Mouse (Mus musculus) embryonic facial prominence, embryonic 10.5 days (tissue): Measurements from ENCODE around the gene Otog. TPM values are rescaled to one million over a fixed set of nuclear protein-coding genes. Genes with fewer than 3 reads are reported as not detected.

Experiments
- DNase-seq: peaks from one replicate; pipeline ENCODE4 v3.0.0-alpha.2; 2017; ENCODE audit warnings: low spot score
- H3K27ac ChIP-seq: fragments of 300-500 bp; sonication (generic); replicated peaks from 2 replicates; pipeline ENCODE4 v1.5.1; 2016; ENCODE audit warnings: mild to moderate bottlenecking
- H3K27me3 ChIP-seq: fragments of 300-500 bp; sonication (generic); replicated peaks from 2 replicates; pipeline ENCODE4 v1.6.1; 2016; ENCODE audit warnings: low read depth, mild to moderate bottlenecking; ENCODE audit not compliant: poor library complexity, severe bottlenecking
- H3K36me3 ChIP-seq: fragments of 300-500 bp; sonication (generic); replicated peaks from 2 replicates; pipeline ENCODE4 v1.6.1; 2016; ENCODE audit warnings: mild to moderate bottlenecking, moderate library complexity
- H3K4me1 ChIP-seq: fragments of 300-500 bp; sonication (generic); 2 replicates; pipeline ENCODE4 v1.6.1; 2016
- H3K4me3 ChIP-seq: fragments of 300-500 bp; sonication (generic); 2 replicates; pipeline ENCODE4 v1.5.1; 2016; ENCODE audit warnings: mild to moderate bottlenecking, moderate library complexity
- H3K9me3 ChIP-seq: fragments of 300-500 bp; sonication (generic); 2 replicates; pipeline ENCODE4 v1.6.1; 2016; ENCODE audit warnings: mild to moderate bottlenecking
- WGBS: fragments of 180-500 bp; shearing (Covaris S2); methylation state at CpG from one replicate; pipeline ENCODE4 v1.1.7; 2016; 5-methylcytosine and 5-hydroxymethylcytosine counted together
- polyA plus RNA-seq: library from polyadenylated mRNA; unstranded; fragments of >200 nt; fragmentation: Nextera tagmentation; extraction: Ambion mirVana; gene quantifications from 2 replicates; pipeline ENCODE4 v1.2.1, GENCODE M21; 2016

Otog gene
- polyA plus RNA-seq: 0.14 and 0.38 TPM in 2 replicates

- Histone ChIP-seq H3K9me3 (no peaks in the 10 kb centered on the region), H3K27ac (peak within 1 kb of the TSS; percentile 30), H3K4me1 (peaks cover 34% of the 10 kb centered on the region), H3K27me3 (peaks cover 17% of the 10 kb centered on the region; the same call in 1 of the 2 replicates), H3K4me3 (no peak within 1 kb of the TSS), H3K36me3 (no peaks in the 10 kb centered on the region)
- no peak for DNase-seq
- 32% methylated on average over 2 of the region's 2 CpGs for WGBS
Observed at GRCm38 (mm10) chr7:46240696-46241095, at the start of gene Otog. Gene Otog (plus strand): TSS chr7:46240987.

GRCm38 (mm10) chr7:46195356-46195755, 45.4 kb upstream of the Otog start:
- H3K9me3 ChIP-seq: no peaks in the 10 kb centered on the region
- 80% methylated on average over 5 of the region's 5 CpGs for WGBS
- peaks cover 4% of the 10 kb centered on the region; the same call in 1 of the 2 replicates for H3K4me1 ChIP-seq
- no peak overlapping the region for H3K4me3 ChIP-seq
- H3K36me3 ChIP-seq: no peaks in the 10 kb centered on the region
- H3K27me3 ChIP-seq: 0 out of 2 replicates have a peak, but pooled peaks cover 4% of the 10 kb centered on the region
- no peak overlapping the region for H3K27ac ChIP-seq
- no peak for DNase-seq

- 65% methylated on average over 6 of the region's 6 CpGs for WGBS
- no peak overlapping the region for H3K27ac ChIP-seq
- H3K4me3 ChIP-seq: no peak overlapping the region
- H3K9me3 ChIP-seq: no peaks in the 10 kb centered on the region
- no peak for DNase-seq
- peaks cover 37% of the 10 kb centered on the region for H3K4me1 ChIP-seq
- H3K27me3 ChIP-seq: 0 out of 2 replicates have a peak, but pooled peaks cover 7% of the 10 kb centered on the region
- H3K36me3 ChIP-seq: no peaks in the 10 kb centered on the region
Observed at GRCm38 (mm10) chr7:46200021-46200420, 40.8 kb upstream of the Otog start.

- no peaks in the 10 kb centered on the region for H3K36me3 ChIP-seq
- H3K4me3 ChIP-seq: peak overlapping the region; percentile 41
- DNase-seq: peak; percentile 78
- H3K9me3 ChIP-seq: no peaks in the 10 kb centered on the region
- H3K27ac ChIP-seq: peak overlapping the region; percentile 75
- H3K27me3 ChIP-seq: 0 out of 2 replicates have a peak, but pooled peaks cover 7% of the 10 kb centered on the region
- WGBS: 10% methylated on average over 14 of the region's 14 CpGs
- H3K4me1 ChIP-seq: peaks cover 37% of the 10 kb centered on the region
Observed at GRCm38 (mm10) chr7:46201649-46202048, 39.1 kb upstream of the Otog start.

GRCm38 (mm10) chr7:46204046-46204471, 36.7 kb upstream of the Otog start:
- peak; percentile 68 for DNase-seq
- no peak overlapping the region for H3K27ac ChIP-seq
- peaks cover 37% of the 10 kb centered on the region for H3K4me1 ChIP-seq
- H3K9me3 ChIP-seq: no peaks in the 10 kb centered on the region
- 0 out of 2 replicates have a peak, but pooled peaks cover 7% of the 10 kb centered on the region for H3K27me3 ChIP-seq
- WGBS: 38% methylated on average over 11 of the region's 11 CpGs
- H3K4me3 ChIP-seq: no peak overlapping the region
- H3K36me3 ChIP-seq: no peaks in the 10 kb centered on the region

GRCm38 (mm10) chr7:46204775-46205174, 36.0 kb upstream of the Otog start:
- no peaks in the 10 kb centered on the region for H3K9me3 ChIP-seq
- H3K27me3 ChIP-seq: 0 out of 2 replicates have a peak, but pooled peaks cover 6% of the 10 kb centered on the region
- no peak for DNase-seq
- peaks cover 34% of the 10 kb centered on the region for H3K4me1 ChIP-seq
- H3K36me3 ChIP-seq: no peaks in the 10 kb centered on the region
- H3K27ac ChIP-seq: no peak overlapping the region
- H3K4me3 ChIP-seq: no peak overlapping the region
- WGBS: 82% methylated on average over 6 of the region's 6 CpGs

GRCm38 (mm10) chr7:46208131-46208530, 32.7 kb upstream of the Otog start:
- Histone ChIP-seq H3K27ac (no peak overlapping the region), H3K4me1 (peaks cover 13% of the 10 kb centered on the region; the same call in 1 of the 2 replicates), H3K4me3 (no peak overlapping the region), H3K27me3 (no peaks in the 10 kb centered on the region), H3K36me3 (no peaks in the 10 kb centered on the region), H3K9me3 (no peaks in the 10 kb centered on the region)
- no peak for DNase-seq
- WGBS: 94% methylated on average over 8 of the region's 8 CpGs

GRCm38 (mm10) chr7:46210276-46210675, 30.5 kb upstream of the Otog start:
- H3K9me3 ChIP-seq: no peaks in the 10 kb centered on the region
- no peak for DNase-seq
- H3K27ac ChIP-seq: no peak overlapping the region
- WGBS: 83% methylated on average over 6 of the region's 6 CpGs
- no peak overlapping the region for H3K4me3 ChIP-seq
- 0 out of 2 replicates have a peak, but pooled peaks cover 3% of the 10 kb centered on the region for H3K4me1 ChIP-seq
- H3K36me3 ChIP-seq: no peaks in the 10 kb centered on the region
- H3K27me3 ChIP-seq: no peaks in the 10 kb centered on the region

- peaks cover 16% of the 10 kb centered on the region for H3K27me3 ChIP-seq
- H3K27ac ChIP-seq: no peak overlapping the region
- H3K4me1 ChIP-seq: peaks cover 8% of the 10 kb centered on the region
- no peaks in the 10 kb centered on the region for H3K36me3 ChIP-seq
- no peaks in the 10 kb centered on the region for H3K9me3 ChIP-seq
- no peak overlapping the region for H3K4me3 ChIP-seq
- 63% methylated on average over 2 of the region's 2 CpGs for WGBS
- DNase-seq: no peak
Observed at GRCm38 (mm10) chr7:46216481-46216880, 24.3 kb upstream of the Otog start.

GRCm38 (mm10) chr7:46218415-46218814, 22.4 kb upstream of the Otog start:
- Histone ChIP-seq H3K27me3 (peaks cover 16% of the 10 kb centered on the region), H3K27ac (no peak overlapping the region), H3K4me1 (peaks cover 8% of the 10 kb centered on the region), H3K9me3 (no peaks in the 10 kb centered on the region), H3K36me3 (no peaks in the 10 kb centered on the region), H3K4me3 (no peak overlapping the region)
- 9% methylated on average over 11 of the region's 11 CpGs for WGBS
- peak; percentile 63 for DNase-seq

- Histone ChIP-seq H3K27me3 (peaks cover 16% of the 10 kb centered on the region), H3K4me3 (no peak overlapping the region), H3K9me3 (no peaks in the 10 kb centered on the region), H3K4me1 (peaks cover 8% of the 10 kb centered on the region), H3K36me3 (no peaks in the 10 kb centered on the region), H3K27ac (no peak overlapping the region)
- no peak for DNase-seq
- 75% methylated on average over 8 of the region's 8 CpGs for WGBS
Observed at GRCm38 (mm10) chr7:46220591-46221129, 20.1 kb upstream of the Otog start.

GRCm38 (mm10) chr7:46226253-46226652, 14.5 kb upstream of the Otog start:
- peaks cover 22% of the 10 kb centered on the region for H3K4me1 ChIP-seq
- peak; percentile 76 for DNase-seq
- 30% methylated on average over 7 of the region's 7 CpGs for WGBS
- H3K27me3 ChIP-seq: 0 out of 2 replicates have a peak, but pooled peaks cover 10% of the 10 kb centered on the region
- H3K4me3 ChIP-seq: no peak overlapping the region
- no peaks in the 10 kb centered on the region for H3K9me3 ChIP-seq
- no peak overlapping the region for H3K27ac ChIP-seq
- H3K36me3 ChIP-seq: no peaks in the 10 kb centered on the region

- Histone ChIP-seq H3K36me3 (no peaks in the 10 kb centered on the region), H3K27me3 (0 out of 2 replicates have a peak, but pooled peaks cover 10% of the 10 kb centered on the region), H3K4me3 (no peak overlapping the region), H3K27ac (no peak overlapping the region), H3K9me3 (no peaks in the 10 kb centered on the region), H3K4me1 (peaks cover 22% of the 10 kb centered on the region)
- WGBS: 74% methylated on average over 4 of the region's 4 CpGs
- DNase-seq: no peak
Observed at GRCm38 (mm10) chr7:46226936-46227335, 13.9 kb upstream of the Otog start.
